Mouse (Mus musculus) heart, postnatal 25 days (tissue): ENCODE measurements at regions not wholly inside any gene's neighbourhood (a gene's known extent, or its start where the extent isn't known, plus 50 kb on each side); places are given as distances from the start of the nearest gene placed in this dataset.
A peak's percentile ranks its signal among the peaks of the same experiment; 100 is the strongest.

ENCODE experiments used
- DNase-seq: peaks from one replicate; pipeline ENCODE4 v3.0.0; 2022; ENCODE audit warnings: low spot score
- intact Hi-C: fragments of 180-260 bp; cut with DNase I; formaldehyde crosslinking; loops from one replicate; pipeline ENCODE4 v1.15.1; 2025

DNA sequence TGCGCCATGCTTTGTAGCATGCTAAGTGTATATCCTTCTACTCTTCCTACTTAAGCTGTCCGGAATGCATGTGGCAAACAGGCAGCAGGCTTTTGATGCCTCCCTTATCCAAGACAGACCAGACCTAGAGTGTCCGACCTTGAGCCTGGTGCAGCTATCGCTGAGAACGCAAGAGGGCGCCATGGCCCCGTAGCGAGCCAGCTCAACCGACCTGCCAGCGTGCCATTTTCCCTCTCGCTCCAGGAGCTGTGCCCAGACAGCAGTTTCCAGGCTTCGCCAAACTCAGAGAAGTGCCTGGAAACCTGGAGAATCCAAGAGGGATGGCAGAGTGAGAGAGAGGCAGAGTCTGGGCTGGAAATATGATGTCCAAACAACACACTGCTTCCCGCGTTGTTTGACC lies 155.8 kb upstream of the Gm12830 start:
- intact Hi-C loops: loop anchor here (1.0 to 5.0 kb wide), 2 partner anchors 242 to 283 kb away; partner anchors contain the start of gene Foxd2
- DNase-seq: peak; percentile 43

DNA sequence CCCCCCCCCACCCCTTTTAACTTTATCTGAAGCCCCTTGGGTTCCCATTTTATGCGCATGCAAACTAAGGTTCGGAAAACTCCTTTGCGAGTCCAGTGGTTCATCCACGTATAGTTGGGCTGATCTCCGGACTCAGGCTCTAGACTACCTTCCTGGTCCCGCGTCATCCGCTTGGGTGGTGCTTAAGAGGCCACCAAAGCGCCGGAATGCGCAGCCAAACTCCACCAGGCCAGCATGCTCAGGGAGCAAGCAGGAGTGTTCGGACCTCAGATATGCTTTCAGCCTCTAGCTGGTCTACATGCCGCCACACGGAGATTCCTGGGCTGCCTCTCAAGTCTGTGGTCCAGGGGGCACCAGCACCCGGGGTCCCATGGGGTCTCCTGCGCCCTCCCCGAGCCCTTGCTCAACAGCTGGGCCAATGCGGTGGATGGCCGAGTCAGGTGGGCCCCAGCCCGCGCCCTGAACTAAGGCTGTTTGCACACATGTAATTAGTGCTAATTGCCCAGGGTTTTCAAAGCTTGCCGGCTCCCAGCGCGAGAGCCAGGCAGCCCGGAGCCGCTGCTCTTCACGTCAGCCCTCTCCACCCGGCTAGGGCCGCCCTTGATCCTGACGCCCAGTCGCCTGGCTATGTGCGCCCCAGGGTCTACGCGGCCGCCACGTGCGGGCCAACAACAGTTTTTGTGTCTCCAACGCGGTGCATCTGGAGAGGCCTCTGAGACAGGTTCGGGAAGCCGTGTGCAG lies 155.1 kb upstream of the Gm12830 start:
- no peak for DNase-seq
- intact Hi-C loops: loop anchor here (5.0 kb wide), 1 partner anchor 241 kb away; the partner anchor contains the start of gene Foxd2

DNA sequence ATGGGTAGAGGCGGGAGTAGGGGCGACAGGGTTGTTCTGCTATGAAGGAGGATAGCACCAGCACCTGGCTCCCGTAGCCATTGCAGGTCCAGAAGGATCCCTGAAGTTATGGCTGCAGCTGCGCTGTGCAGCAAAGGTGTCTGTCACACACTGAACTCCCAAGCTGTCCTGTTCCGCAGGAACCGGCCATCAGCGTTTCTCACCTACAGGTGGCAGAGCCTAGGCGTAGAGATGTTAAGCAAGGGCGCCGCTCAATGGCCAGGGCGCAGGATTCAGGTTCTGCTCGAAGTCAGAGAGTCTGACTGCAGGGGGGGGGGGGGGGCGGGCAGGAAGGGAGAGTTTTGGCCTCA lies 154.6 kb upstream of the Gm12830 start:
- intact Hi-C loops: loop anchor here (5.0 kb wide), 1 partner anchor 240 kb away; the partner anchor contains the start of gene Foxd2
- DNase-seq: no peak

DNA sequence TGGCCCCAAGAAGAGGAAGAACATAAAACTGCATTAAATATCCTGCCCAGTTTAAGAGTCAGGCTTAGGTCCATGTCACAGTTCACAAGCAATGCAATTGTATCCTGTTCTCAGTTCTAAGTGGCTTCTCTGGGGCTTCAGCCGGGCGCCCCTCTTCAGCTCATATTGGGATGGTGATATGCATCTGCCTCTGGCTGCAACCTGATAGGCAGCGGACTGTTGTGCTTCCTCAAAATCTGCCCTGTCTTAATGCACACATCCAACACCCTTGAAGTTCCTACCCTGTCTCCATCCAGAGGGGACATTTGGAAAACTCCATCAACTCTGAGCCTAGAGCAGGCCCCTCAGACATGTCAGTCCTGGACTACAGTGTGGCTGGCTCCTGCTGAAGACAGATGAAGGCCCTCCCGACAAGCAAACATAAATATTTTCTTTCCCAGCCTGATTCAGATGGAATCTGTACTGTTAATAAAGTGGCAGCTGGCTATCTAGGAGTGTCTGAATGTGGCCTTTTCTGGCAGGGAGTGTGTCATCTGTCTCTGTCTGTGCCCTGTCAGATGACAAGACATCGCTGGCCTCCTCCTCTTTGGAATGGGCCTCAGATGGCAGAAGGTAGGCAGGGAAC lies 149.3 kb upstream of the Gm12830 start:
- intact Hi-C loops: no loop called here
- DNase-seq: no peak

- intact Hi-C loops: no loop called here
- no peak for DNase-seq
Observed at GRCm38 (mm10) chr4:114676908-114677898, 144.3 kb upstream of the Gm12830 start.

- intact Hi-C loops: no loop called here
- no peak for DNase-seq
Observed at GRCm38 (mm10) chr4:114678053-114678941, 143.2 kb upstream of the Gm12830 start.

DNA sequence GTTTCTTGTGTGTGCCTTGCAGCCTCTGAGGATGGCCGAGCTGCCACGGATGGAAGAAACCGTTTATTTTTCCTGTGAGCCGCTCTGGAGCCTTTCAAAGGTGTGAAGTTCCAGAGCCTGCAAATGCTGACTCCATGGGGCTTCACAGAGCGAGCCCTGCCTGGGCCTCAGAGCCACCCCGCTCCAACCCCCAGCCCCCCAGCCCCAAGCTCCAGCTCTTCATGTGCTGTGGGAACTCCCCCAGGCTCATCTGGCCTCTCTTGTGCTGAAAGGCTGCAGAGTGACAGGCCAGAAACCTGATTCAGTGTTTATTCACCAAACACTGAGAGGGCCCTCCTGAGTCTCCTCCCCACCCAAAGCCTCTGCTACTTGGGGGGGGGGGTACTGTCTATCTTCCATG lies 141.2 kb upstream of the Gm12830 start:
- DNase-seq: no peak
- intact Hi-C loops: no loop called here

- intact Hi-C loops: no loop called here
- DNase-seq: no peak
Observed at GRCm38 (mm10) chr4:114682955-114683354, 138.6 kb upstream of the Gm12830 start.

DNA sequence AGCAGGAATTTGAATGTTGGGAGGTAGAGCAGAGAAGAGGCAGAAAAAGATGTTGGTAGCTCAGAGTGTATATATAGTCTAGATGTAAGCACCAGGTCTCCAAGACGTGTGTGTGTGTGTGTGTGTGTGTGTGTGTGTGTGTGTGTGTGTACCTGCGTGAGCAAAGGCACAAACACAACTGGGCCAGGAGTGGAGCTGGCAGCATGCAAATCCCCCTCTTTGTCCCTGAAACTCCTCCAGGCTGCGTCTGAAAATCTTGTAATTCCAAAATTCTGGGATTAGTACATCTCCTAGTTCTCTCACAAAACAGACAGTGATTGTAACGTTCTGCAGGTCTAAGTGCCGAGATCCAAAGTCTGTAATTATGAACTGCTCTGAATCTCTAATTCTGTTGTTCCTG lies 137.8 kb upstream of the Gm12830 start:
- DNase-seq: no peak
- intact Hi-C loops: no loop called here

GRCm38 (mm10) chr4:114684844-114685382 lies 136.6 kb upstream of the Gm12830 start:
- intact Hi-C loops: no loop called here
- DNase-seq: no peak

DNA sequence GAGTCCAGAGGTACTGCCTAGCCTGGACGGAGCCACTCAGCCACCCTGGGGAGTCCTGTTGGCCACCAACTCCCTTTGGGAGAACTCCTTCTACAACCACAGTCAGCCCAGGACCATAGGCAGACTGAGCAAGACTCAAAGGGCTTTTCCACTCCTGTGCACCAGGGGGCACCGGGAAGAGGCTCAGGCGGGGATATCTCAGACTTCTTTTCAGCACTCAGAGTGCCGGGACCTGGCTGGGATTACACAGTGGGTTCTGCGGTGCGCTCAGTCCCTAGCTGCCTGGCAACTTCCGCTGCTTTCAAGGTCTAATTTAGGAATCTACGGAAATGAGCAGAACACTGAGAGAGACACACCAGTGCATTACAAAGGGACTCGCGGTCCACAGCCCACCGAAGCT lies 136.1 kb upstream of the Gm12830 start:
- intact Hi-C loops: no loop called here
- DNase-seq: no peak

DNA sequence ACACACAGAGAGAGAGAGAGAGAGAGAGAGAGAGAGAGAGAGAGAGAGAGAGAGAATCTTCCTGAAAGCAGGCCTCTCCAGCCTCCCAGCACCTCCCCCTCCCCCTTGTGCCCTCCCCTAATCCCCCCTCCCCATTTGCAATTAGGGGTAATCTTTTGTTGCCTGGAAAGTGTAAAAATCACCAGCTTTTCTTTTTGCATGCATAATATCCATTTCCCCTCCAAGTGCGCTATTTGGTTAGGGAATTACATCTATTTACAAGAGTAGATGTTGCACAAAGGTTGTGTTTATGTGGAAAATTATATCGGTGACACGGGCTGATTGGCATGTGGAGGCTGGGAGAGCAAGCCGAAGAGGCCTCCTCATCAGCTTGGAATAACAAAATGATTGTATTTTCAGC lies 135.4 kb upstream of the Gm12830 start:
- no peak for DNase-seq
- intact Hi-C loops: no loop called here

DNA sequence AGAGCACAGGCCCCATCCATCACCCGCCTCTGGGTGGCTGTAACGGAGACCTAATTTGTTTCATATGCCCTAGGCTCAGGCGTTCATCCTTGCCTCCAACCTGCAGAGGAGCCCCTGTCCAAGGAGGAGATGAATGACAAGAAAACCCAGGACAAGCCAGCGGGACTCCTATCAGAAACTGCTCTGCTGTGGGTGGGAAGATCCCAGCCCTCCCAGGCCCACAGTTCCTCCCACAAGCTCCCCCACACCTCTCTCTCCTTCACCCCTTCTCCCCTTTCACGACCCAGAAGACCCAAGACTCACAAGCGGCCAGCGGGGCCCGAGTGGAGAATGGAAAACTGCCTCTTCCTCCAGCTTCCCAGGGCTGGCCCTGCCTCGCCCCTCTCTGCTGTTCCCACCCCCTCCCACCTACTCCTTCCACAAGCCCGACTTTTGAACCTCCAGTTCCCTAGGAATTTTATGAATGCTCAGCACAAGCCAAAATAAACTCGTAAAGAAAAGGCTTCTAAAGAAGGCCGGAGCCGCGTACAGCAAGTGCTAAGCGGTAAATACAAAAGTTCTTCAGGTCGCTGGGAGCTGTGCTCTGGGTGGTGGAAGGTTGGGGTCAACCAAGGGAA lies 133.1 kb upstream of the Gm12830 start:
- DNase-seq: no peak
- intact Hi-C loops: no loop called here

- intact Hi-C loops: no loop called here
- DNase-seq: no peak
Observed at GRCm38 (mm10) chr4:114688973-114689371, 132.6 kb upstream of the Gm12830 start.

- intact Hi-C loops: no loop called here
- no peak for DNase-seq
Observed at GRCm38 (mm10) chr4:114705586-114705985, 115.9 kb upstream of the Gm12830 start.

GRCm38 (mm10) chr4:114710182-114710909 lies 111.2 kb upstream of the Gm12830 start:
- intact Hi-C loops: no loop called here
- no peak for DNase-seq

DNA sequence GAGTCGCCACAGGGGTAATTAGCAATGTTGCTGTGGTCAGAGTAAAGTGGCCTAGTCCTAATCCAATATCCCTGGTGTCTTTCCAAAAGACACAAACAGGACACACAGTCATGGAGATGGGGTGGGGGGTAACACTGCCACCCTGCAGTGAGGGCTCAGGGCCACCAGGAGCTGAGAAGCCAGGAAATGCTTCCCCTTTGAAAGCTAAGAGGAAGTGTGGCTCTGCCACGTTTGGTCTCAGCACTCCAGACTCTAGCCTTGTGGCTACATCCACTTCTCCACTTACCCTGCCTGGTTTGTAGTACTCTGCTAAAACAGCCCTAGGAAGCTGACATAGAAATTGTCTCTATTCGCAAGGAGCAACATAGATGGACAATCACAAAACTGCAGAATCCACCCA lies 110.4 kb upstream of the Gm12830 start:
- intact Hi-C loops: no loop called here
- no peak for DNase-seq

DNA sequence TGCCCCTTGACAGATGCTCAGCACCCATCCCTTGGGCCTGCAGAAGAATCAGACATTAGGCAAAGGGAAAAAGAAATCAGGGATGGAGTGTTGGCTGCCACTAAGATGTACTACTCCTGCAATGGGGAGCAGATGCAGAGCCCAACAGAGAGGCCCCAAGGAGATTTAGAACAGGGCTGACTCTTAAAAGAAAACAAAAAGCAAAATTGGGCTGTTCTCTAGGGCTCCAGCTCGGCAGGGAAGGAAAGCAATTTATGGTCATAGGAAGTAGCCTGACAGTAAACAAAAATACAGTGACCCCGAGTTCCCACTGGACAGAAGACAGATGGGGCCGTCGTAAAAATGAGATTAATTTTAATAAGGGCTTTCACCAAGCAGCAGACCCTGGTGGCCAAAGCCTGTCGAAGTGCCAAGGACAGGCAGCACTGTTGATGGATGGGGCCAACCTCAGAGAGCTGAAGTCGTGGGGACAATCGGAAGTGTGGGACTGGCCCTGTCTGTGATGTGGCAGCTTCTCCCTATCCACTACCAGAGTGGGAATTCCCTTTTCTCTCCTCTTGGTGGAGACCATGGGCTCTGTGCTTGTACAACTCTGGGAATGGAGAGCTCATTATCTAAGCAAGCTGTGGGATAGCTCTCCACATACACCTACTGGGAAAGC lies 109.4 kb upstream of the Gm12830 start:
- DNase-seq: no peak
- intact Hi-C loops: no loop called here
